Mouse (Mus musculus) left cerebral cortex, adult 18-20 months (tissue): Measurements from ENCODE around the gene Cish. TPM values are rescaled to one million over a fixed set of nuclear protein-coding genes. Genes with fewer than 3 reads are reported as not detected.

ENCODE experiments used
- DNase-seq, 2 experiments: peaks; one replicate each; pipeline ENCODE4 v3.0.0; 2021 to 2022; ENCODE audit warnings: low spot score in 2 of 2, mixed read lengths in 1 of 2
- long read RNA-seq, 2 experiments: library from polyadenylated mRNA; stranded (forward); transcript quantifications; one replicate each; pipeline ENCODE4 v2.0.0; 2021
- total RNA-seq, 2 experiments: library from RNA; stranded (reverse); gene quantifications; 2 replicates each; pipeline ENCODE4 v1.2.3; 2021

The Cish gene
- 1 to 10 TPM; 6.9 to 9.1 TPM for total RNA-seq
- long read RNA-seq, experiment 1, transcript Cish-201 (3 exons, 2,850 nt), result major isoform, 11 of 19 reads
- long read RNA-seq, experiment 1, partial matches to known transcripts, result 2 of 19 reads
- long read RNA-seq, experiment 1, other reads (novel, unspliced or antisense), result 5 of 19 reads
- long read RNA-seq, experiment 2, partial matches to known transcripts, result 1 of 7 reads
- long read RNA-seq, experiment 2, other reads (novel, unspliced or antisense), result 2 of 7 reads

- DNase-seq, result no peak
Observed at GRCm38 (mm10) chr9:107296016-107296040, at the start of gene Cish. TSS of gene Cish (plus strand) at chr9:107296026.

- no peak for DNase-seq
Observed at GRCm38 (mm10) chr9:107246170-107246569, 49.7 kb upstream of the Cish start.

- peak; percentile 52 to 60 for DNase-seq
Observed at GRCm38 (mm10) chr9:107249154-107249553, 46.7 kb upstream of the Cish start.

GRCm38 (mm10) chr9:107250416-107251337 is 45.1 kb upstream of the Cish start:
- DNase-seq, result peak; percentile 52 to 67

- DNase-seq, result peak; percentile 81 to 84
Observed at GRCm38 (mm10) chr9:107252164-107252563, 43.7 kb upstream of the Cish start.

GRCm38 (mm10) chr9:107254476-107254875 is 41.4 kb upstream of the Cish start:
- DNase-seq, result peak; percentile 76 to 86

DNA sequence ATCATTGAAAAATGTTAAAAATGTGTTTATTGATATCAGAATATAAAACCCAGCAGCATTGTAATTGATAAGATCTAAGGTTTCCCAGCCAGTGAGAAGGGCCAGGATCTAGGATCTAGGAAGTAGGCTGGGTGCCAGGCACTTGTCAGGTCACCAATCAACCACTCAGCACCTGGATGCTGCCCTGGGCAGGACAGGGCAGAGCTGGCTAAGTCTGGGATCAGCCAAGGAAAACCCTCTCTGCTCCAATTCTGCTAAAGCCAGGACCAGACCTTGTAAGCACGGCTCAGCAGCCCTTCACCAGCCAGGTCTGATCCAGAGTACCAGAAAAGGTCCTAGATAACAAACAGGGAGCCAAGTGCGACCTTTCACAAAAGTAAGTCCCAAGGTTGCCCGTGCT is 40.9 kb upstream of the Cish start:
- no peak for DNase-seq

GRCm38 (mm10) chr9:107255596-107255995 is 40.2 kb upstream of the Cish start:
- DNase-seq, result no peak

DNA sequence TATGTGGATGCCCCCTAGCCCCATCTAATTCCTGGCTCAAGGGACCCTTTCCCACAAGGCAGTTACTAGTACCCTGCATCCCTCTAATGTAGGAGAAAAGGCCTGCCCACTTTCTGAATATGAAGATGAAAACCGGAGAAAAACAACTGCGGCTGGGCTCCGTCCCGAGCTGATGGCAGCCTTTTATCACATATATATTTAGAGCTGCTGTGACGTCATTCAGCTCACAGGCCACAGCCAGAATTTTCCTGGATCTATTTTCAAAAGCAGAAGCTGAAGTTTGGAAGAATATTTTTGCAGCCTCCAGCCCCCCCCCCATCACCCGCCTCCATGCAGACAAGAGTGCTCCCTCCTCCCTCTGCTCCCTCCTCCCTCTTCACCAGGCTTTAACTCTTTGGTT is 36.3 kb upstream of the Cish start:
- peak; percentile 65 to 75 for DNase-seq

DNA sequence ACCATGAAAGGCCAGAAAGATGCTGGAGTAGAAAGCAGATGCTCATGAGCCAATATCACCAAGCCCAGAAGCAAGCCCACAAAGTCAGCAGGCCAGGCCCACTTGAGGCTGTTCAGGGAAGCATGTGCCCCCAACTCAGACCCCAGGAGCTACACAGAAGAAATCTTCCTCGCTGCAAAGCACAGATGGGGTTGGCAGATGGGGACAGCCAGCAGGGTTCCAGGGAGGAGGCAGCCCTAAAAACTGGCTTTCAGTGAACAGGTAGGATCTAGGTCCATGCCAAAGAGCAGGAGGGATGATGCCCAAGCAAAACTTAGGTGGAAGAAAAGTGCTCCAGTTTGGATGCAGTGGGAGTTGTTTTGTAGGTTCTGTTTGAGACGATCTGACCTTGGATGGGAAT is 35.4 kb upstream of the Cish start:
- peak in 1 of 2 experiments; percentile 34 for DNase-seq

GRCm38 (mm10) chr9:107260836-107261235 is 35.0 kb upstream of the Cish start:
- DNase-seq, result peak in 1 of 2 experiments; percentile 26

GRCm38 (mm10) chr9:107261792-107262191 is 34.0 kb upstream of the Cish start:
- DNase-seq, result no peak

GRCm38 (mm10) chr9:107262375-107262774 is 33.5 kb upstream of the Cish start:
- no peak for DNase-seq

- DNase-seq, result no peak
Observed at GRCm38 (mm10) chr9:107263912-107264311, 31.9 kb upstream of the Cish start.

DNA sequence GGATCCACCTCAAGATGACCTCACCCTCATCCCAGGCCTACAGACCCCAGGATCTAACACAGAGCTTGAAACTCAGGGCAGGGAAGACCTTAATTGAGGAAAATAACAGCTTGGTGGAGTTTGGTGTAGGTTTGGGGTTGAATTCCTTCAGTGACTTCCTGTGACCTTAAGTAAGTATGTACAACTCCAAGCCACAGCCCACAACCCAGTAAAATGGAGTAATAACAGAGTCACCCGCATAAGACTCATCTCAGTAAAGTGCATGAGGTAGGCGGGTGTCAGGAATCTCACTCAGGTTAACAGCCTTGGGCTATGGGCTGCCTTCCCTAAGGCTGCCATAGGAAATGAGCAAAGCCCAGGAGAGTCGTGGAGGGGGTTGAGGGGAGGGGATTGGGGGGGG is 31.1 kb upstream of the Cish start:
- DNase-seq, result no peak

DNA sequence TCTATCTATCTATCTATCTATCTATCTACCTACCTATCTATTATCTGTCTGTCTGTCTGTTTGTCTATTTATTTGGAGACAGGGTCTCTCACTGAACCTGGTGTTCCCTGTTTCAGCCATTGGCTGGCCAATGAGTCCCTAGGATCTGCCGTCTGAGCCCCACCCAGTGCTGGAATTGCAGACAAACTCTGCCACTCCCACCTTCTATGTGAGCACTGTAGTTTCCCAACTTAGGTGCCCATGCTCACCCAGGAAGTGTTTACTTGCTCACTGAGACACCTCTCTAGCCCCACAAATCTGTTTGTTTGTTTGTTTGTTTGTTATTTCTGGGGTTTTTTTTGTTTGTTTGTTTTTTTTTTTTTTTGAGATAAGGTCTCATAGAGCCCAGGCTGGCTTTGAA is 28.8 kb upstream of the Cish start:
- DNase-seq, result no peak

DNA sequence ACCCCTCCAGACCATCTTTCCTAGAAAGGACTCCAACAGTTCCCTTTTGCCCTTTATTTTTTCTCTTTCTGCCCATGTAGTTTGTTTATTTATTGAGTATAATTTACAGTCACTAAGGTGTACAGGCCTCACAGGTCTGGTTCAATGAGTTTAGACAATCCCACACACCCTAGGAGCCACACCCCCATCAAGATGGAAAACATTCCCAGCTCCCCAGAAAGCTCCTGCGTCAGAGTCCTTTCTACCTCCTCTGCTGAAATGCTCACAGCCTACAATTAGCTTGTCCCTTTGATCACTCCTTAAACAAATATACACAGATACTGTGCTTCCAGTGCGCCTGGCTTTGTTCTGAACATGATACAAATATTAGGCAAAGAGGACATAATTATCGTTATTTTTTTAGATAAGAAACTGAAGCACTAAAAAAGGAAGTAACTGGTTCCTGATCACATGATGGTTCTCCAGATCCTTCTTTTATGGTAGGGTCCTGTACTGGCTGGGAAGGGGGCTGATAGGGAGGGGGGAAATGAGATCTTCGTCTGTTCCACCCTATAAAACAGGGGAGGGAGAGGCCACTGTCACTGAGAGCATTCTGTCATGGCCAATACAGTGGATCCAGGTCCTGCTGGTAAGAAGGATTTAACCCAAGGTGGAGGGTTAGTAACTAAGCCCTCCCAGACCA is 28.0 kb upstream of the Cish start:
- no peak for DNase-seq

GRCm38 (mm10) chr9:107269772-107270171 is 26.1 kb upstream of the Cish start:
- DNase-seq, result no peak

GRCm38 (mm10) chr9:107271177-107271938 is 24.5 kb upstream of the Cish start:
- DNase-seq, result no peak

GRCm38 (mm10) chr9:107272284-107272683 is 23.5 kb upstream of the Cish start:
- no peak for DNase-seq

- DNase-seq, result no peak
Observed at GRCm38 (mm10) chr9:107273184-107273583, 22.6 kb upstream of the Cish start.

GRCm38 (mm10) chr9:107274751-107275150 is 21.1 kb upstream of the Cish start:
- no peak for DNase-seq
